Mouse (Mus musculus): ENCODE measurements around the gene Cyp2j5. TPM values are rescaled to one million over a fixed set of nuclear protein-coding genes. Genes with fewer than 3 reads are reported as not detected.

The Cyp2j5 gene
- polyA plus RNA-seq, 1 experiment from 2014 or later, result not detected

Other genes with a start within 250 kb of the Cyp2j5 start
- not detected in 2 replicates for gene Cyp2j8, start 156.8 kb downstream of the Cyp2j5 start, polyA plus RNA-seq (2014; fragmentation: Nextera tagmentation; extraction: Ambion mirVana)
- 4.5 TPM in 2 replicates for gene Cyp2j6, start 110.5 kb downstream of the Cyp2j5 start, polyA plus RNA-seq (2014; fragmentation: Nextera tagmentation; extraction: Ambion mirVana)
- gene Cyp2j9, start 72.6 kb downstream of the Cyp2j5 start, polyA plus RNA-seq (2014; fragmentation: Nextera tagmentation; extraction: Ambion mirVana), result 0.64 and 0.66 TPM in 2 replicates
- not detected in 2 replicates for gene Gm12695, start 121.0 kb upstream of the Cyp2j5 start, polyA plus RNA-seq (2014; fragmentation: Nextera tagmentation; extraction: Ambion mirVana)

All from heart, embryonic 11.5 days (tissue).